Mouse (Mus musculus) hindbrain, postnatal 0 days (tissue): ENCODE results near the gene Rplp1. TPM values are rescaled to one million over a fixed set of nuclear protein-coding genes. Genes with fewer than 3 reads are reported as not detected.

Source experiments
- ATAC-seq: fragments of 200-750 bp; cut with Nextera tagmentation; 2 replicates; pipeline ENCODE4 v1.8.0; 2017; ENCODE audit warnings: mild to moderate bottlenecking, moderate TSS enrichment, moderate library complexity
- DNase-seq: peaks from one replicate; pipeline ENCODE4 v3.0.0-alpha.2; 2015; ENCODE audit warnings: low spot score
- H3K27ac ChIP-seq: fragments of 300-500 bp; sonication (generic); 2 replicates; pipeline ENCODE4 v1.5.1; 2014; ENCODE audit warnings: mild to moderate bottlenecking
- H3K27me3 ChIP-seq: fragments of 300-500 bp; sonication (generic); 2 replicates; pipeline ENCODE4 v1.6.1; 2014; ENCODE audit warnings: low read length, mixed read lengths; ENCODE audit not compliant: insufficient read depth
- H3K36me3 ChIP-seq: fragments of 300-500 bp; sonication (generic); 2 replicates; pipeline ENCODE4 v1.6.1; 2014; ENCODE audit warnings: low read length, mixed read lengths; ENCODE audit not compliant: insufficient read depth
- H3K4me1 ChIP-seq: fragments of 300-500 bp; sonication (generic); 2 replicates; pipeline ENCODE4 v1.6.1; 2014; ENCODE audit warnings: antibody characterized with exemption, low read length, mixed read lengths; ENCODE audit not compliant: insufficient read depth
- H3K4me2 ChIP-seq: fragments of 300-500 bp; sonication (generic); 2 replicates; pipeline ENCODE4 v1.6.1; 2014; ENCODE audit warnings: low read depth, mild to moderate bottlenecking, low read length, moderate library complexity, mixed read lengths
- H3K4me3 ChIP-seq: fragments of 300-500 bp; sonication (generic); 2 replicates; pipeline ENCODE4 v1.5.1; 2014; ENCODE audit warnings: low read length
- H3K9ac ChIP-seq: fragments of 300-500 bp; sonication (generic); replicated peaks from 2 replicates; pipeline ENCODE4 v1.6.1; 2014; ENCODE audit warnings: mild to moderate bottlenecking, low read length, moderate library complexity, mixed read lengths
- H3K9me3 ChIP-seq: fragments of 300-500 bp; sonication (generic); 2 replicates; pipeline ENCODE4 v1.6.1; 2016; ENCODE audit warnings: low read length, mixed read lengths
- CTCF ChIP-seq: IDR thresholded peaks from 2 replicates; pipeline ENCODE4 v1.5.1; 2016; ENCODE audit warnings: antibody characterized with exemption, control low read depth, low read depth
- WGBS: fragments of 180-500 bp; shearing (Covaris S2); extraction: QIAGEN DNeasy Blood & Tissue Kit; methylation state at CpG from one replicate; pipeline ENCODE4 v1.1.7; 2014; 5-methylcytosine and 5-hydroxymethylcytosine counted together
- polyA plus RNA-seq: library from polyadenylated mRNA; unstranded; fragments of >200 nt; fragmentation: Nextera tagmentation; extraction: Ambion mirVana; gene quantifications from 2 replicates; pipeline ENCODE4 v1.2.1, GENCODE M21; 2015
- total RNA-seq: library from RNA; depleted of rRNA; stranded (reverse); fragments of >200 nt; gene quantifications from 2 replicates; pipeline ENCODE4 v1.2.3, GENCODE M21; 2014; rRNA removed

The Rplp1 gene
- total and polyA plus RNA-seq, 2 experiments from 2014 or later, result 1,080 to 4,239 TPM

GRCm38 (mm10) chr9:61878889-61879288, 35.5 kb downstream of the Rplp1 start:
- Histone ChIP-seq H3K36me3 (no peaks in the 10 kb centered on the region), H3K4me3 (no peak overlapping the region), H3K27ac (no peak overlapping the region), H3K27me3 (no peaks in the 10 kb centered on the region), H3K9me3 (no peaks in the 10 kb centered on the region), H3K9ac (no peak overlapping the region), H3K4me2 (no peak overlapping the region), H3K4me1 (peaks cover 20% of the 10 kb centered on the region; the same call in 1 of the 2 replicates)
- ATAC-seq (peak; percentile 29; the same call in 1 of the 2 replicates), DNase-seq (peak; percentile 88)
- WGBS, result 45% methylated on average over 2 of the region's 2 CpGs
- peak; percentile 79 for TF ChIP-seq CTCF

GRCm38 (mm10) chr9:61877373-61878112, 36.8 kb downstream of the Rplp1 start:
- H3K27ac ChIP-seq, result no peak overlapping the region
- 0 out of 2 replicates have a peak overlapping the region, but pooled peaks have one; percentile 1 for H3K4me2 ChIP-seq

GRCm38 (mm10) chr9:61873325-61873724, 41.0 kb downstream of the Rplp1 start:
- H3K9ac ChIP-seq, result no peak overlapping the region
- no peak for DNase-seq

More at GRCm38 (mm10) chr9:61877373-61878112, 36.8 kb downstream of the Rplp1 start:
- ATAC-seq, result no peak
- peaks cover 20% of the 10 kb centered on the region; the same call in 1 of the 2 replicates for H3K4me1 ChIP-seq
- DNase-seq, result peak; percentile 62
- no peaks in the 10 kb centered on the region for H3K27me3 ChIP-seq
- no peaks in the 10 kb centered on the region for H3K36me3 ChIP-seq
- no peak overlapping the region for H3K9ac ChIP-seq
- TF ChIP-seq CTCF, result peak; percentile 49
- H3K4me3 ChIP-seq, result no peak overlapping the region
- H3K9me3 ChIP-seq, result no peaks in the 10 kb centered on the region
- 16% methylated on average over 22 of the region's 22 CpGs for WGBS

GRCm38 (mm10) chr9:61872246-61872941, 41.9 kb downstream of the Rplp1 start:
- WGBS, result 27% methylated on average over 8 of the region's 8 CpGs

More at GRCm38 (mm10) chr9:61873325-61873724, 41.0 kb downstream of the Rplp1 start:
- no peak overlapping the region for H3K4me2 ChIP-seq
- no peak overlapping the region for H3K27ac ChIP-seq
- TF ChIP-seq CTCF, result no peak
- no peak overlapping the region for H3K4me3 ChIP-seq
- ATAC-seq, result no peak
- H3K4me1 ChIP-seq, result peaks cover 17% of the 10 kb centered on the region; the same call in 1 of the 2 replicates
- H3K27me3 ChIP-seq, result no peaks in the 10 kb centered on the region
- 50% methylated on average over 8 of the region's 8 CpGs for WGBS
- no peaks in the 10 kb centered on the region for H3K9me3 ChIP-seq
- no peaks in the 10 kb centered on the region for H3K36me3 ChIP-seq

GRCm38 (mm10) chr9:61871839-61872238, 42.5 kb downstream of the Rplp1 start:
- no peak for TF ChIP-seq CTCF
- Histone ChIP-seq H3K27me3 (no peaks in the 10 kb centered on the region), H3K4me1 (0 out of 2 replicates have a peak, but pooled peaks cover 4% of the 10 kb centered on the region), H3K9ac (no peak overlapping the region), H3K9me3 (no peaks in the 10 kb centered on the region), H3K4me3 (no peak overlapping the region), H3K36me3 (no peaks in the 10 kb centered on the region), H3K4me2 (no peak overlapping the region), H3K27ac (no peak overlapping the region)
- 36% methylated on average over 6 of the region's 6 CpGs for WGBS
- DNase-seq (no peak), ATAC-seq (no peak)

More at GRCm38 (mm10) chr9:61872246-61872941, 41.9 kb downstream of the Rplp1 start:
- Histone ChIP-seq H3K4me1 (peaks cover 8% of the 10 kb centered on the region; the same call in 1 of the 2 replicates), H3K4me3 (no peak overlapping the region), H3K9me3 (no peaks in the 10 kb centered on the region), H3K27me3 (no peaks in the 10 kb centered on the region), H3K9ac (no peak overlapping the region), H3K27ac (no peak overlapping the region), H3K4me2 (no peak overlapping the region), H3K36me3 (no peaks in the 10 kb centered on the region)
- DNase-seq (peak; percentile 62), ATAC-seq (peak; percentile 75)
- no peak for TF ChIP-seq CTCF

- Histone ChIP-seq H3K4me3 (no peak overlapping the region), H3K4me2 (no peak overlapping the region), H3K27ac (no peak overlapping the region), H3K9me3 (no peaks in the 10 kb centered on the region), H3K9ac (no peak overlapping the region), H3K36me3 (no peaks in the 10 kb centered on the region), H3K4me1 (no peaks in the 10 kb centered on the region), H3K27me3 (no peaks in the 10 kb centered on the region)
- no peak for ATAC-seq
- DNase-seq, result no peak
- WGBS, result 74% methylated on average over 11 of the region's 11 CpGs
- TF ChIP-seq CTCF, result no peak
Measured at GRCm38 (mm10) chr9:61867659-61868058, 46.7 kb downstream of the Rplp1 start.

Other genes with a start within 250 kb of the Rplp1 start
- 4.5 and 7.5 TPM in 2 replicates for gene Kif23, start 32.2 kb upstream of the Rplp1 start, total RNA-seq
- 14.7 and 15.5 TPM in 2 replicates for gene Kif23, start 32.2 kb upstream of the Rplp1 start, polyA plus RNA-seq
- gene Paqr5, start 112.3 kb upstream of the Rplp1 start, total RNA-seq, result 0.16 and 1.0 TPM in 2 replicates
- gene Paqr5, start 112.3 kb upstream of the Rplp1 start, polyA plus RNA-seq, result 0.80 and 1.0 TPM in 2 replicates
- 42.1 and 44.5 TPM in 2 replicates for gene Glce, start 208.1 kb upstream of the Rplp1 start, total RNA-seq
- 21.0 and 25.1 TPM in 2 replicates for gene Glce, start 208.1 kb upstream of the Rplp1 start, polyA plus RNA-seq